Mouse (Mus musculus) lung, postnatal 0 days (tissue): Measurements from ENCODE around the gene Rfk.
A peak's percentile ranks its signal among the peaks of the same experiment; 100 is the strongest.

Experiments used
- CTCF ChIP-seq: IDR thresholded peaks from 2 replicates; pipeline ENCODE4 v1.5.1; 2016; ENCODE audit warnings: antibody characterized with exemption, mild to moderate bottlenecking
- EP300 ChIP-seq: IDR thresholded peaks from 2 replicates; pipeline ENCODE4 v1.6.1; 2016; ENCODE audit warnings: antibody characterized with exemption, mild to moderate bottlenecking, control low read depth

- TF ChIP-seq CTCF = peak; percentile 37
- TF ChIP-seq EP300 = no peak
Observed at GRCm38 (mm10) chr19:17355950-17356867, 37.6 kb upstream of the Rfk start.
